Comparison of ENCODE assay signal across 8 mouse cellular contexts in genomic region chr7:7171227-7172147, GRCm38 (mm10). TPM values are rescaled to one million over a fixed set of nuclear protein-coding genes. Genes with fewer than 3 reads are reported as not detected.
A peak's percentile ranks its signal among the peaks of the same experiment; 100 is the strongest.
DNase-seq lines count a peak whose midpoint lies in the region; ATAC-seq and TF ChIP-seq lines count a peak whose summit lies in the region.

Gene Zfp418, plus strand, starts transcription at chr7:7171330.

- TF ChIP-seq POLR2A in small intestine, adult 2 months (IDR thresholded peaks at IDR 0.05; ENCODE audit: low read depth, low read length): no peak

- 0 out of 2 replicates have a peak, but pooled peaks cover 4% of the 10 kb centered on the region for H3K4me1 ChIP-seq in embryonic facial prominence, embryonic 14.5 days (ENCODE audit: control insufficient read depth, insufficient read depth, low read length)
- H3K4me1 ChIP-seq in limb, embryonic 12.5 days (replicated peaks): peaks cover 6% of the 10 kb centered on the region
- H3K4me1 ChIP-seq in midbrain, embryonic 13.5 days (replicated peaks): peaks cover 7% of the 10 kb centered on the region
- H3K4me1 ChIP-seq in small intestine, adult 2 months (ENCODE audit: control insufficient read depth, insufficient read depth, insufficient read length, low read length): no peaks in the 10 kb centered on the region

- 2% methylated on average over 26 of the region's 26 CpGs for WGBS in embryonic facial prominence, embryonic 14.5 days
- WGBS in limb, embryonic 12.5 days: 2% methylated on average over 26 of the region's 26 CpGs
- WGBS in midbrain, embryonic 13.5 days: 2% methylated on average over 26 of the region's 26 CpGs
- WGBS in small intestine, adult 2 months: 2% methylated on average over 26 of the region's 26 CpGs

- peak within 1 kb of the TSS; percentile 28; the same call in 1 of the 2 replicates for H3K27ac ChIP-seq in embryonic facial prominence, embryonic 14.5 days (replicated peaks; ENCODE audit: low read depth, low read length)
- H3K27ac ChIP-seq in limb, embryonic 12.5 days: peak within 1 kb of the TSS; percentile 60
- H3K27ac ChIP-seq in midbrain, embryonic 13.5 days: peak within 1 kb of the TSS; percentile 73; the same call in 1 of the 2 replicates
- H3K27ac ChIP-seq in small intestine, adult 2 months (ENCODE audit: insufficient read depth, low read depth, low read length): no peak within 1 kb of the TSS

- no peaks in the 10 kb centered on the region for H3K27me3 ChIP-seq in embryonic facial prominence, embryonic 14.5 days (replicated peaks; ENCODE audit: control insufficient read depth, insufficient read depth, low read length)
- H3K27me3 ChIP-seq in limb, embryonic 12.5 days: no peaks in the 10 kb centered on the region
- no peaks in the 10 kb centered on the region for H3K27me3 ChIP-seq in midbrain, embryonic 13.5 days
- no peaks in the 10 kb centered on the region for H3K27me3 ChIP-seq in small intestine, adult 2 months (ENCODE audit: control insufficient read depth, insufficient read depth, low read length)

- H3K36me3 ChIP-seq in embryonic facial prominence, embryonic 14.5 days (ENCODE audit: control insufficient read depth, insufficient read depth, low read length): 0 out of 2 replicates have a peak, but pooled peaks cover 11% of the 10 kb centered on the region
- peaks cover 16% of the 10 kb centered on the region for H3K36me3 ChIP-seq in limb, embryonic 12.5 days
- H3K36me3 ChIP-seq in midbrain, embryonic 13.5 days: peaks cover 10% of the 10 kb centered on the region
- H3K36me3 ChIP-seq in small intestine, adult 2 months (ENCODE audit: control insufficient read depth, insufficient read depth, low read length): peaks cover 7% of the 10 kb centered on the region

- H3K9me3 ChIP-seq in embryonic facial prominence, embryonic 14.5 days (ENCODE audit: control insufficient read depth, low read length): no peaks in the 10 kb centered on the region
- no peaks in the 10 kb centered on the region for H3K9me3 ChIP-seq in limb, embryonic 12.5 days
- H3K9me3 ChIP-seq in midbrain, embryonic 13.5 days: no peaks in the 10 kb centered on the region

- TF ChIP-seq CTCF in small intestine, adult 2 months (IDR thresholded peaks at IDR 0.05; ENCODE audit: extremely low read depth, insufficient read length, insufficient replicate concordance, low read depth, low read length): peak; percentile 21; the same call in 1 of the 2 replicates

- H3K4me2 ChIP-seq in embryonic facial prominence, embryonic 14.5 days (ENCODE audit: low read depth, low read length): peak within 1 kb of the TSS; percentile 61
- H3K4me2 ChIP-seq in limb, embryonic 12.5 days: peak within 1 kb of the TSS; percentile 59
- H3K4me2 ChIP-seq in midbrain, embryonic 13.5 days (replicated peaks): peak within 1 kb of the TSS; percentile 64

- DNase-seq in B cell, adult 2 months: peak; percentile 30
- DNase-seq in adrenal gland, postnatal 36 days: peak; percentile 71 to 73
- peak; percentile 93 for DNase-seq in embryonic facial prominence, embryonic 14.5 days (ENCODE audit: low spot score)
- DNase-seq in heart, adult 9 months (ENCODE audit: low spot score in 2 of 2): peak; percentile 67 to 69
- peak; percentile 83 for DNase-seq in kidney, adult 9 months

- peak; percentile 97 for ATAC-seq in embryonic facial prominence, embryonic 14.5 days (ENCODE audit: low read depth)
- peak; percentile 92 for ATAC-seq in limb, embryonic 12.5 days (ENCODE audit: insufficient number of reproducible peaks, insufficient read depth, low FRiP score, low TSS enrichment, low read depth)
- peak; percentile 98 for ATAC-seq in midbrain, embryonic 13.5 days

- peak within 1 kb of the TSS; percentile 74 for H3K9ac ChIP-seq in embryonic facial prominence, embryonic 14.5 days (ENCODE audit: low read depth, low read length)
- H3K9ac ChIP-seq in limb, embryonic 12.5 days (replicated peaks): peak within 1 kb of the TSS; percentile 71
- peak within 1 kb of the TSS; percentile 79 for H3K9ac ChIP-seq in midbrain, embryonic 13.5 days (replicated peaks)

- H3K4me3 ChIP-seq in embryonic facial prominence, embryonic 14.5 days (ENCODE audit: low read depth, low read length): peak within 1 kb of the TSS; percentile 64
- peak within 1 kb of the TSS; percentile 68 for H3K4me3 ChIP-seq in limb, embryonic 12.5 days (replicated peaks)
- H3K4me3 ChIP-seq in midbrain, embryonic 13.5 days (replicated peaks): peak within 1 kb of the TSS; percentile 80
- peak within 1 kb of the TSS; percentile 72 for H3K4me3 ChIP-seq in small intestine, adult 2 months (ENCODE audit: low read depth, low read length)

RNA-seq across cellular contexts. Expression of gene Zfp418, which starts in this region (rescaled TPM):
- total RNA-seq in adrenal gland, postnatal 36 days (2021): 1 to 10 TPM; 1.7 to 1.8 TPM
- polyA plus RNA-seq in embryonic facial prominence, embryonic 14.5 days (2014; fragmentation: Nextera tagmentation; extraction: Ambion mirVana): 2.8 TPM in 2 replicates
- 2.7 and 3.6 TPM in 2 replicates for polyA plus RNA-seq in limb, embryonic 12.5 days (2016; fragmentation: Nextera tagmentation; extraction: Ambion mirVana)
- 3.5 and 3.8 TPM in 2 replicates for polyA plus RNA-seq in midbrain, embryonic 13.5 days (2015; fragmentation: Nextera tagmentation; extraction: Ambion mirVana)
- 0.19 and 0.37 TPM in 2 replicates for polyA plus RNA-seq in small intestine, adult 2 months (2012; rRNA removed)

Comparison
In these comparisons a context has a peak if more than half of its experiments do, and no peak if none do; other contexts are left out.
1. DNase-seq: peak in every context shown above with its lines; median percentile 93 in embryonic facial prominence, embryonic 14.5 days; 83 in kidney, adult 9 months; 72 in adrenal gland, postnatal 36 days; 68 in heart, adult 9 months; 30 in B cell, adult 2 months.